Mouse (Mus musculus) left cerebral cortex, adult 11 months (tissue): ENCODE measurements around the gene Cd81.
A peak's percentile ranks its signal among the peaks of the same experiment; 100 is the strongest.

ENCODE experiments used
- DNase-seq: peaks from one replicate; pipeline ENCODE4 v3.0.0; 2022; ENCODE audit warnings: low spot score

Cd81 gene

GRCm38 (mm10) chr7:143052626-143053007, at the start of gene Cd81:
Gene Cd81, plus strand, starts transcription at chr7:143052739.
- DNase-seq, result peak; percentile 66

GRCm38 (mm10) chr7:143004727-143005343, 47.7 kb upstream of the Cd81 start, which contains the start of gene Tspan32:
Gene Tspan32, plus strand, starts transcription at chr7:143005046.
- no peak for DNase-seq

GRCm38 (mm10) chr7:143005344-143006096, 47.0 kb upstream of the Cd81 start:
- DNase-seq, result no peak

GRCm38 (mm10) chr7:143006097-143006755, 46.3 kb upstream of the Cd81 start:
- DNase-seq, result no peak

- no peak for DNase-seq
Measured at GRCm38 (mm10) chr7:143006756-143007598, 45.6 kb upstream of the Cd81 start.

- peak; percentile 91 for DNase-seq
Measured at GRCm38 (mm10) chr7:143007599-143008369, 44.8 kb upstream of the Cd81 start.

- DNase-seq, result no peak
Measured at GRCm38 (mm10) chr7:143008370-143008926, 44.1 kb upstream of the Cd81 start.

- no peak for DNase-seq
Measured at GRCm38 (mm10) chr7:143008996-143009665, 43.4 kb upstream of the Cd81 start.

GRCm38 (mm10) chr7:143009996-143010395, 42.5 kb upstream of the Cd81 start:
- DNase-seq, result no peak

GRCm38 (mm10) chr7:143011226-143011625, 41.3 kb upstream of the Cd81 start:
- no peak for DNase-seq

- no peak for DNase-seq
Measured at GRCm38 (mm10) chr7:143012230-143012875, 40.2 kb upstream of the Cd81 start.

GRCm38 (mm10) chr7:143013420-143014178, 38.9 kb upstream of the Cd81 start:
- peak; percentile 49 for DNase-seq

- DNase-seq, result no peak
Measured at GRCm38 (mm10) chr7:143014862-143015659, 37.5 kb upstream of the Cd81 start.

- DNase-seq, result peak; percentile 71
Measured at GRCm38 (mm10) chr7:143015755-143016423, 36.6 kb upstream of the Cd81 start.

- no peak for DNase-seq
Measured at GRCm38 (mm10) chr7:143016424-143017142, 36.0 kb upstream of the Cd81 start.

- no peak for DNase-seq
Measured at GRCm38 (mm10) chr7:143017181-143017580, 35.4 kb upstream of the Cd81 start.

- no peak for DNase-seq
Measured at GRCm38 (mm10) chr7:143020040-143020439, 32.5 kb upstream of the Cd81 start.
